Mouse (Mus musculus) myocyte (in vitro differentiated cells): ENCODE measurements around the gene Defb21.

ENCODE experiments used
- CEBPB ChIP-seq: IDR thresholded peaks from 2 replicates; pipeline ENCODE4 v1.6.1; 2011; ENCODE audit warnings: mild to moderate bottlenecking, moderate library complexity; ENCODE audit not compliant: poor library complexity, insufficient read depth, severe bottlenecking
- E2F4 ChIP-seq: IDR thresholded peaks from one replicate; pipeline ENCODE4 v1.6.1; 2011; ENCODE audit warnings: mild to moderate bottlenecking, control low read depth, moderate library complexity; ENCODE audit not compliant: insufficient read depth
- MAX ChIP-seq: IDR thresholded peaks from one replicate; pipeline ENCODE4 v1.6.1; 2011; ENCODE audit warnings: low read depth, mild to moderate bottlenecking, control low read depth
- MYOG ChIP-seq, 3 experiments: IDR thresholded peaks; one replicate each; pipeline ENCODE4 v1.6.1; 2011; ENCODE audit warnings: control low read depth in 2 of 3, low read depth in 2 of 3, mild to moderate bottlenecking in 2 of 3; ENCODE audit not compliant: insufficient read length in 2 of 3, control insufficient read depth in 1 of 3, insufficient read depth in 1 of 3
- POLR2A ChIP-seq: IDR thresholded peaks from one replicate; pipeline ENCODE4 v1.6.1; 2011; ENCODE audit warnings: low read depth, mild to moderate bottlenecking, control low read depth, moderate library complexity; ENCODE audit not compliant: insufficient read length
- POLR2AphosphoS2 ChIP-seq: IDR thresholded peaks from one replicate; pipeline ENCODE4 v1.6.1; 2011; ENCODE audit warnings: low read depth, control low read depth; ENCODE audit not compliant: insufficient read length
- REST ChIP-seq: IDR thresholded peaks from one replicate; pipeline ENCODE4 v1.6.1; 2011; ENCODE audit warnings: mild to moderate bottlenecking, control low read depth, moderate library complexity; ENCODE audit not compliant: insufficient read depth, insufficient read length
- TCF12 ChIP-seq: IDR thresholded peaks from one replicate; pipeline ENCODE4 v1.6.1; 2011; ENCODE audit warnings: mild to moderate bottlenecking, control low read depth; ENCODE audit not compliant: poor library complexity, insufficient read depth, severe bottlenecking
- TCF3 ChIP-seq: IDR thresholded peaks from one replicate; pipeline ENCODE4 v1.6.1; 2011; ENCODE audit warnings: low read depth, control low read depth; ENCODE audit not compliant: insufficient read length
- USF1 ChIP-seq: IDR thresholded peaks from one replicate; pipeline ENCODE4 v1.6.1; 2011; ENCODE audit warnings: low read depth, mild to moderate bottlenecking, control low read depth, moderate library complexity

- TF ChIP-seq POLR2AphosphoS2, result no peak
- TF ChIP-seq TCF3, result no peak
- TF ChIP-seq POLR2A, result no peak
- TF ChIP-seq MAX, result no peak
- TF ChIP-seq USF1, result no peak
- TF ChIP-seq CEBPB, result no peak
- TF ChIP-seq E2F4, result no peak
- no peak for TF ChIP-seq TCF12
- TF ChIP-seq MYOG (IDR thresholded peaks at IDR 0.05; ENCODE audit: control insufficient read depth in 1 of 3, insufficient read depth in 1 of 3, insufficient read length in 2 of 3, low read depth in 2 of 3), result no peak
- no peak for TF ChIP-seq REST
Observed at GRCm38 (mm10) chr2:152622953-152623352, 50.4 kb downstream of the Defb21 start, which contains the start of gene Defb25.
